Mouse (Mus musculus): Measurements from ENCODE around the gene Pih1d3.

GRCm38 (mm10) chr1:31203771-31204170, 18.9 kb upstream of the Pih1d3 start:
- TF ChIP-seq USF1 (IDR thresholded peaks at IDR 0.05; ENCODE audit: low read depth) (no peak), MAX (IDR thresholded peaks at IDR 0.05; ENCODE audit: low read depth) (no peak), MYOD1 (IDR thresholded peaks at IDR 0.05; ENCODE audit: control insufficient read depth in 1 of 3, insufficient read length in 2 of 3, low read depth in 2 of 3) (no peak), POLR2A (IDR thresholded peaks at IDR 0.05; ENCODE audit: insufficient read length, low read depth) (no peak), TCF12 (IDR thresholded peaks at IDR 0.05; ENCODE audit: insufficient read depth, poor library complexity, severe bottlenecking) (no peak), E2F4 (IDR thresholded peaks at IDR 0.05; ENCODE audit: insufficient read depth) (no peak), MYOG (IDR thresholded peaks at IDR 0.05; ENCODE audit: control insufficient read depth in 1 of 3, insufficient read depth in 1 of 3, insufficient read length in 2 of 3, low read depth in 2 of 3) (no peak), SRF (IDR thresholded peaks at IDR 0.05; ENCODE audit: control insufficient read depth, insufficient read length, low read depth) (no peak), TCF3 (IDR thresholded peaks at IDR 0.05; ENCODE audit: insufficient read length, low read depth) (no peak)
